Mouse (Mus musculus) ES-E14 (cell line): Measurements from ENCODE around the gene Rbms1. TPM values are rescaled to one million over a fixed set of nuclear protein-coding genes. Genes with fewer than 3 reads are reported as not detected.

Experiments used
- DNase-seq: peaks from one replicate; pipeline ENCODE4 v3.0.0-alpha.2; 2013; ENCODE audit warnings: low read depth, low spot score
- H3K27ac ChIP-seq: 2 replicates; pipeline ENCODE4 v1.5.1; 2012; ENCODE audit warnings: low read depth, mild to moderate bottlenecking, low read length, moderate library complexity, mixed read lengths; ENCODE audit not compliant: poor library complexity, insufficient read depth, severe bottlenecking
- H3K36me3 ChIP-seq: 2 replicates; pipeline ENCODE4 v1.6.1; 2012; ENCODE audit warnings: mild to moderate bottlenecking, low read length, moderate library complexity, mixed read lengths; ENCODE audit not compliant: control insufficient read depth, poor library complexity, insufficient read depth, severe bottlenecking
- H3K4me1 ChIP-seq, 2 experiments: fragments of 150-350 bp in 1 of 2; sonication (generic) in 1 of 2; 2 replicates each; pipeline ENCODE4 v1.6.1; 2012; ENCODE audit warnings: low read length in 2 of 2, mild to moderate bottlenecking in 1 of 2, mixed read lengths in 1 of 2; ENCODE audit not compliant: control insufficient read depth in 2 of 2, insufficient read depth in 2 of 2, poor library complexity in 1 of 2
- H3K4me3 ChIP-seq, 2 experiments: fragments of 150-350 bp in 1 of 2; sonication (generic) in 1 of 2; 2 replicates each; pipeline ENCODE4 v1.5.1; 2012; ENCODE audit warnings: low read length in 2 of 2, low read depth in 1 of 2, mild to moderate bottlenecking in 1 of 2, mixed read lengths in 1 of 2; ENCODE audit not compliant: insufficient read depth in 1 of 2, poor library complexity in 1 of 2, severe bottlenecking in 1 of 2
- H3K9ac ChIP-seq: 2 replicates; pipeline ENCODE4 v1.6.1; 2012; ENCODE audit warnings: low read depth, mild to moderate bottlenecking, low read length, mixed read lengths; ENCODE audit not compliant: poor library complexity, insufficient read depth, severe bottlenecking
- H3K9me3 ChIP-seq: fragments of 150-350 bp; sonication (generic); 2 replicates; pipeline ENCODE4 v1.6.1; 2012; ENCODE audit warnings: low read depth, mild to moderate bottlenecking, low read length; ENCODE audit not compliant: control insufficient read depth, insufficient read depth
- CHD2 ChIP-seq: IDR thresholded peaks from 2 replicates; pipeline ENCODE4 v1.6.1; 2014; ENCODE audit warnings: mild to moderate bottlenecking, low read depth, low read length, inconsistent platforms
- HCFC1 ChIP-seq: IDR thresholded peaks from 2 replicates; pipeline ENCODE4 v1.6.1; 2012; ENCODE audit warnings: low read length, inconsistent platforms, borderline replicate concordance; ENCODE audit not compliant: insufficient read depth
- MAFK ChIP-seq: IDR thresholded peaks from 2 replicates; pipeline ENCODE4 v1.6.1; 2014; ENCODE audit warnings: mild to moderate bottlenecking, low read depth, low read length, inconsistent platforms; ENCODE audit not compliant: insufficient read depth
- ZC3H11A ChIP-seq: IDR thresholded peaks from 2 replicates; pipeline ENCODE4 v1.6.1; 2012; ENCODE audit warnings: low read depth, mild to moderate bottlenecking, inconsistent platforms, low read length, borderline replicate concordance
- ZNF384 ChIP-seq: IDR thresholded peaks from 2 replicates; pipeline ENCODE4 v1.6.1; 2012; ENCODE audit warnings: low read depth, low read length, inconsistent platforms
- in situ Hi-C, 2 experiments: fragments of 600-800 bp; cut with MboI; formaldehyde crosslinking; loops; one replicate each; pipeline ENCODE4 v1.15.1; 2025; ENCODE audit warnings: low sequenced_read_pairs in 2 of 2, inconsistent platforms in 1 of 2; ENCODE audit not compliant: unreplicated experiment in 2 of 2
- total RNA-seq: library from RNA; depleted of rRNA; stranded (reverse); fragments of 300-350 nt; gene quantifications from 2 replicates; pipeline ENCODE4 v1.2.3, GENCODE M21; 2012

Gene Rbms1
- total RNA-seq, 1 experiment: 45.6 TPM

DNA sequence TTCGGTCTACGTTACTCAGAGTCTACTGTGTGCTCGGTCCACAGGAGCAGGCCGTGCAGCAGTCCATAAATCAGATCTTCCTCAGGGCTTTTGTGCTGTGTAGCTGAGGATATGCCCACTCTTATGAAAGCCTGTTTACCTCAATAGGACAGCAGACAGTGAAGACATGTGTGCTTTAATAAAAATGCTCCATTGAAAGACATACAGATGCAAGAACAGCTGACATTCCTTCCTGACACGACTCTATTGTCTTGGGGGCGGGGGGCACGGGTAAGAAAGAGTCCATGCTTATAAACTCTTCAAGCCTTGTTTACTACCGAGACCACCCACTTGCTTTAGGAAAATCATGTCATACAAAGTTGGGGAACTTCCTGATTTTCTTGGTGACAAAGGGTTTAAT is 196.6 kb downstream of the Rbms1 start:
- H3K36me3 ChIP-seq: peaks cover 4% of the 10 kb centered on the region; the same call in 1 of the 2 replicates
- no peak for DNase-seq
- H3K4me1 ChIP-seq: no peaks in the 10 kb centered on the region
- H3K9ac ChIP-seq: no peak overlapping the region
- TF ChIP-seq MAFK (no peak), CHD2 (no peak), HCFC1 (no peak), ZC3H11A (no peak), ZNF384 (no peak)
- no peak overlapping the region for H3K4me3 ChIP-seq
- H3K27ac ChIP-seq: no peak overlapping the region
- in situ Hi-C loops: no loop called here
- H3K9me3 ChIP-seq: no peaks in the 10 kb centered on the region

- Histone ChIP-seq H3K9ac (no peak overlapping the region), H3K36me3 (0 out of 2 replicates have a peak, but pooled peaks cover 2% of the 10 kb centered on the region), H3K4me1 (no peaks in the 10 kb centered on the region), H3K27ac (no peak overlapping the region), H3K9me3 (no peaks in the 10 kb centered on the region), H3K4me3 (no peak overlapping the region)
- TF ChIP-seq MAFK (no peak), ZC3H11A (no peak)
- in situ Hi-C loops: no loop called here
- DNase-seq: no peak
Observed at GRCm38 (mm10) chr2:60756218-60756617, 206.8 kb downstream of the Rbms1 start.

- Histone ChIP-seq H3K4me3 (no peak overlapping the region), H3K27ac (no peak overlapping the region), H3K9ac (no peak overlapping the region), H3K9me3 (no peaks in the 10 kb centered on the region), H3K4me1 (no peaks in the 10 kb centered on the region), H3K36me3 (0 out of 2 replicates have a peak, but pooled peaks cover 2% of the 10 kb centered on the region)
- TF ChIP-seq HCFC1: no peak
- TF ChIP-seq ZC3H11A: no peak
- TF ChIP-seq ZNF384: no peak
- no peak for DNase-seq
- in situ Hi-C loops: no loop called here
Observed at GRCm38 (mm10) chr2:60755101-60755500, 207.9 kb downstream of the Rbms1 start.

- no peak overlapping the region for H3K27ac ChIP-seq
- DNase-seq: no peak
- no peak overlapping the region for H3K9ac ChIP-seq
- in situ Hi-C loops: no loop called here
- H3K9me3 ChIP-seq: no peaks in the 10 kb centered on the region
- no peaks in the 10 kb centered on the region for H3K4me1 ChIP-seq
- no peak overlapping the region; a peak in 1 of 4 replicates for H3K4me3 ChIP-seq
- no peak for TF ChIP-seq ZC3H11A
- no peak for TF ChIP-seq HCFC1
- TF ChIP-seq ZNF384: no peak
- no peak for TF ChIP-seq MAFK
- TF ChIP-seq CHD2: no peak
- H3K36me3 ChIP-seq: 0 out of 2 replicates have a peak, but pooled peaks cover 2% of the 10 kb centered on the region
Observed at GRCm38 (mm10) chr2:60751274-60751673, 211.7 kb downstream of the Rbms1 start.

DNA sequence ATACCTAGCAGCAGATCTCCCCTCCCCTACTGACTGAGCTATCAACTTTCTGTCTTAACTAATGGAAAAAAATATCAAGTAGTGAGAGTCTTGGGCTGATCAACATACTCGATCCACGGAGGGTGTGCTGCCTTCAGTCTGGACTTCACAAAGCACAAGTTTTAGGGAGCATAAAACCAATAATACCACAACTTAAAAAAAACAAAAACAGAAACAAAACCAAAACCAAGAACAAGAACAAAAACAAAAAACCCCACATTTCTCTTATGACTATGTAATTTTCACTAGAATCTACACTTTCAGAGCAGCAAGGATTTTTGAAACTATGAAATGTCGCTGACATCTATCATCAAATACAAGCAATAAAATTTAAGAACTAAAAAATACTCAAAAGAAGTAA is 212.4 kb downstream of the Rbms1 start:
- H3K9me3 ChIP-seq: no peaks in the 10 kb centered on the region
- no peak overlapping the region for H3K27ac ChIP-seq
- H3K36me3 ChIP-seq: 0 out of 2 replicates have a peak, but pooled peaks cover 2% of the 10 kb centered on the region
- TF ChIP-seq CHD2 (no peak), ZNF384 (no peak), HCFC1 (no peak), ZC3H11A (no peak), MAFK (no peak)
- no peak overlapping the region for H3K9ac ChIP-seq
- H3K4me1 ChIP-seq: no peaks in the 10 kb centered on the region
- no peak for DNase-seq
- H3K4me3 ChIP-seq: no peak overlapping the region
- in situ Hi-C loops: no loop called here
